Mouse (Mus musculus): Measurements from ENCODE around the gene Gpr84.

Gpr84 gene

DNA sequence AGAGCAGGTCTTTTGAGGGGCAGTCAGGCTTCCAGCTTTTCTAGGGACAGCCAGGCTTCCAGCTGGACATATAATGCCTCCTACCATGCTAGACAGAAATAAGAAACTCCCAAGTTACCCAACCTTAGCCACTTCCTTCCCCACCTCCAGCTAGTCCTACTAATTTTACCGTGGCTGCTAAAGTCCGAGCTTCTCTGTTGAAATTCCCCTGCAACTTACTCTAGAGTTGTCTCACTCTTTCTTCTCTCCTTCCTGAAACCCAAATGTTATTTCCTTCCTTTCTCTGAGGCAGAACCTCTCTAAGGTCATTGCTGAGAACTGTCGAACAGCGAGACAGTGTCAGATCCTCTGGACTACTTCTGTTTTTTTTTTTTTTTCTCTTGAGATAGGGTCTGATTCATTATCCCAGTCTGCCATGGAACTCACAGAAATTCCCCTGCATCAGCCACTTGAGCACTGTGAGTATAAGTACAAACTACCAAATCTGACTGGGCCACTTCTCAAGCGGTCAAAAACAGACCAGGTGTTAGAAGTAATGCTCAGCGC is at the start of gene Gpr84:
Gene Gpr84 (minus strand): TSS at position 248 of the 546 bp plus-strand sequence.
- DNase-seq (ENCODE audit: low read depth): peak; percentile 80

DNA sequence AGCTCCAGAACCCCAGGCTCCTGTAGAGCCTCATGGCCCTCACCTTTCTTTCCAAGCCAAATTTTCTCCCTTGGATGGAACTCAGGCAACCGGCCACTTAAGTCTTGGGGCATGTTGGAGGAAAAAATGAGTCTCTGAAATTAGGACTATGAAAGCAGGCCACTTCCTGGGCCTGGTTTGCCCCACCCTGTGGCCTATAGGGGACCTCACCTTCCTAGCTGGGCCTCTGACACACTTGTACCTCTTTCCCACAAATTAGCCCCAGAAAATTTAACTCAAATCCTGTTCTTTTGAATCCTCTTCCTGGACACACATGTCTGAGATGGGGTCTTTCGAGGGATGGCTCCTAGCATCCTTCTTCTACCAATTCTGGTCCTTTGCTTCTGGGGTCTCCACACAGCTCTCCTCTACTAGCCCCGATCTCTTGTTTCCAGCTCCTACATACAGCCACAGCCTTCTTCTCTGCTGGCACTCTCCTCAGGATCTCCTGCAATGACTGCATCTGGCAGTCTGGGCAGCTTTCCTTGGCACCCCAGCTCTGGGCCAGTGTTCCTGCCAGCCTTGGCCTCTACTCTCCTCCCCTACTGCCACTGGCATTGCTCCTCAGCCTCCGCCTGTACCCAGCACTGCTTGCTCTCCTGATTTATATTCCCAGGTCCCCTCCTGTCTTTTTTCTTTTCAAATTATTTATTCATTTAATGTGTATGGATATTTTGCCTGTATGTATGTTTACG is 49.6 kb upstream of the Gpr84 start:
- peak; percentile 26 for DNase-seq (ENCODE audit: low read depth)

- DNase-seq (ENCODE audit: low read depth): no peak
These were observed 48.7 kb upstream of the Gpr84 start for GRCm38 (mm10) chr15:103359122-103359510.

GRCm38 (mm10) chr15:103358278-103359121 is 48.1 kb upstream of the Gpr84 start:
- peak; percentile 93 for DNase-seq (ENCODE audit: low read depth)

DNA sequence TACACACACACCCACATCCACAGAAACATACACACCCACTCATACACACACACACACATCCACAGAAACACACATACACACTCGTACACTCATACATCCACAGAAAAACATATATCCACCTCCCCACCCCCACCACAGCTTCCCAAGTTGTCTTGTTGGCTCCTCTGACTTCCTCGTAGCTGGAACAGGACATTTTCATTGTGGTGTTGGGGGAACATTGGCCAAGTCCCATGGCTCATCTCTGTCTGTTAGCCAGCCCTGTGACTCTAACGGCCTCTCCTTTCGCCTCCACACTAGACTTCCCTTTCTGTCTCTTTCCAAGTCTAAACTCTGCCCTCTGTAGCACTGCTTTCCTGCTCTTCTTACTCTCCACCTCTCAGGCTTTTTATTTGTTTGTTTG is 47.4 kb upstream of the Gpr84 start:
- no peak for DNase-seq (ENCODE audit: low read depth)

- no peak for DNase-seq (ENCODE audit: low read depth)
These were observed 45.7 kb upstream of the Gpr84 start for GRCm38 (mm10) chr15:103356130-103356529.

DNA sequence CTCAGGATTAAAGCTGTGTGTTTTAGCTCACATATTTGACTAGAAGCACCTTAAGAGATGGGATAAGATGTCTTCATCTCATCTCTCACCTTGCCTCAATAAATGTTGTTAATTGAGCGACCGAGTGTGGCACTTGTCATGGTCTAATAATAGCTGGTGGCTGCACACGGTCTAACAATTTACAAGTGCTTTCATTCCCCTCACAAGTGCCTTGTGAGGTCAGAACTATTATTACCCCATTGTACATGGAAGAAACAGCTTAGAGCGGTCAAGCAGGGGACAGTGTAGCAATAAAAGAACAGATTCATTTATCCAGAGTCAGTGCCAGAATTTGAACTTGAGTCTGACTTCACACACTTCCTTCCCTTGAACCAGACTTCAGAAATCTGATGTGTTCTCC is 45.0 kb upstream of the Gpr84 start:
- DNase-seq (ENCODE audit: low read depth): no peak

DNA sequence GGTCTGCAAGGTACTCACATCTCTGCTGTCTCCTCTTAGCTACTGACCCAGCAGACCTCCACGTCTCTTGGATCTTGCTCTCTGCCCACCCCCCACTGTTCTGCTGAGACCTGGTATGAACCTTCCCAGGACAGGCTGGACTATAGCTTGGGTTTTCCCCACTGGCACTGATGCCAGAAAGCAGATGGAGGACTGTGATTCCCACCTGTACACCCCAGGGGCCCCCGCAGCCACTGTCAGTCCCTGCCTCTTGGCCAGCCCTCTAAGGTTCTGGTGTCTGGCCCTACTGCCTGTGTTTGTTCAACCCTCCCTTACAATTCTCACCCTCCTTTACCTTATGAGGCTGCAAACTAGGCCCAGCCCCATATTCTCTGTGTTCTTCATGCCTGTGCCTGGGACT is 44.3 kb upstream of the Gpr84 start:
- no peak for DNase-seq (ENCODE audit: low read depth)

GRCm38 (mm10) chr15:103353511-103354256 is 43.3 kb upstream of the Gpr84 start:
- no peak for DNase-seq (ENCODE audit: low read depth)

- DNase-seq (ENCODE audit: low read depth): peak; percentile 69
These were observed 42.4 kb upstream of the Gpr84 start for GRCm38 (mm10) chr15:103352856-103353255.

DNA sequence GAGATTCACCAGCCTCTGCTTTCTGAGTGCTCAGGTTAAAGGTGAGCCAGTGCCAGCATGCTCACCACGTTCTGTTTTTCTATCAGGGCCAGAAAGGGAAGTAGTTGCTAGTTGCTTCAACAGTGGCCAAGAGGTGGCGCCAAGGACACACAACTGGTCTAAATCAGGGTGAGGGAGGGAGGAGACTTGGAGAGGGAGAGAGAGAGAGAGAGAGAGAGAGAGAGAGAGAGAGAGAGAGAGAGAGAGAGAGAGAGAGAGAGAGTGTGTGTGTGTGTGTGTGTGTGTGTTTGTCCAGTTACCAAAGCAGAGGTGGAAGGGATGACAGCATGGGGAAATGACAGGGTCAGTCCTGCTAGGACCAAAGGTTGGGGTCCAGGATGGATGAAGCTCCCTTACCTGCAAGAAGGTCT is 36.9 kb upstream of the Gpr84 start:
- peak; percentile 91 for DNase-seq (ENCODE audit: low read depth)

DNA sequence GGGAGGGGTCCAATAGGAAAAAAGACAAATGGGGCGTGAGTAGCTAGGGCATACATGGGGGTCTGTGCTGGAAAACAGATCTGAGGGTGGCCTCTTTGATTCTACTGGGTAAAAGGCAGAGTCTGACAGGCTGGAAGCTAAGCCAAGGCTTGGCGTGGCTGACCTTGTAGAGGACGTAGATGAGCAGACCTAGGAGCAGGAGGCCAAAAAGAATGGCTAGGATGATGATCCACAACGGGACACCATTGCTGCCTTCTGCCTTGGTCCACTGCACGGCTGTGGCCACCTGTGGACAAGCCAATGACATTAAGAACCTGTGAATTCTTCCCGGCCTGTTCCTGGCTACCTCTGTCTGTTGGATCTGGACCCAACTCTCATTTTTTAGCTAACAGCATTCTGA is 35.4 kb upstream of the Gpr84 start:
- DNase-seq (ENCODE audit: low read depth): no peak

- DNase-seq (ENCODE audit: low read depth): no peak
These were observed 33.1 kb upstream of the Gpr84 start for GRCm38 (mm10) chr15:103343556-103343955.

GRCm38 (mm10) chr15:103343008-103343407 is 32.6 kb upstream of the Gpr84 start:
- no peak for DNase-seq (ENCODE audit: low read depth)

GRCm38 (mm10) chr15:103342415-103342814 is 32.0 kb upstream of the Gpr84 start:
- DNase-seq (ENCODE audit: low read depth): peak; percentile 91

DNA sequence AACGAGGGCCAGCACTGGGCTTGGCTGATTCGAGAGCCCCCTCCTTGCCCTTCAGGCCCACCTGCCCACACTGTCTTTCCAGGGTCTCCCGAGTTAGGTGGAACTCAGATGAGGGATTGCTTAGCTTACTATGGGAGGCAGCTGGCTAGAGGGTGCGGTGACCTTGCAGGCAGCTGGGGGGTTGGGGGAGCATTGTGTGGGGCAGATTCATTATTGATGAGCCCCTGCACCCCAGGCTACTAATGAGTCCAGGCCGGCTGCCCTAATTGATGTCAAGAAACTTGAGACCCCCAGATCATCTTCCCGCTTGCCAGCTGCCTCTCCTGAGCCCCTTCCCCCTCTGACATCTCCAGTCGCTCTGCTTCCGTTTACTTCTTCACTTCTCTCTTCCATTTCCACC is 31.1 kb upstream of the Gpr84 start:
- no peak for DNase-seq (ENCODE audit: low read depth)

- DNase-seq (ENCODE audit: low read depth): no peak
These were observed 30.4 kb upstream of the Gpr84 start for GRCm38 (mm10) chr15:103340786-103341185.

GRCm38 (mm10) chr15:103339961-103340337 is 29.5 kb upstream of the Gpr84 start, which contains the start of gene Zfp385a:
Zfp385a (minus strand) TSS chr15:103340093.
- DNase-seq (ENCODE audit: low read depth): peak; percentile 58

DNA sequence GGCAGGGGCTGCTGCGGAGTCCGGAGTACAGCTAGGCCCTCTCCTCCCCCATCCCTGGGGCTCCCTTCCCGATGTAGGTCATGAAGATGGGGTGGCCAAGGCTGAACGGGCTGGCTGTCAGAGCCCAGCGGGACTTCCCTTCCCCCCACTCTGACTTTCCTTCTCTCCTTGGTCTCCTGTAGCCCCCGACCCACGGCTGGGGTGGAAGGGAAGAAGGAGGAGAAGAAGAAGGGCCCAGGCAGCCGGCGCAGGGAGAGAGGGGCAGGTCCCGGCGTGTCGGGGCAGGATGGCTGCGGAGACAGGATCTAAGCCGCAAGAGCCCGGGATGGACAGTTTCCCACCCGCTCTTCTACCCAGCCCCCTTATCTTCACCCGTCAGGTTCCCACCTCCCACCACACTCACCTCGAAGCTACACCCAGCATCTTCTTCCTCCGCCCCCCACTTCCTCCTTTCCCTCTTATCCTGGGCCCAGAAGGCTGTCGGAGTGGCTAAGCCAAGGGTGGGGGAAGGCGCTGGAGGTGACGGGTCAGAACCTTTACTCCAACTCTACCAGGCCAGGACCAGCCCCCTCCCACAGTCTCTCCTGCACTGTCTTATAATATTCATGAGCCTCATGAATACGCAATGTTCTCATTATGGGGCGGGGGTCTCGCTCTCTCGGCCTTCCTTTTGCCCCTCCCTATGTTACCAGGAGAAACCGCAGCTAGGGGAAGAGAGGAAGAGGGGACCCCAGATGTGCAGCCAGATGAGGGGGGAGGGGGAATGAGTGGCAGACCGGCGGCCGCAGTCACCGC is 29.0 kb upstream of the Gpr84 start:
- peak; percentile 81 for DNase-seq (ENCODE audit: low read depth)

- DNase-seq (ENCODE audit: low read depth): no peak
These were observed 28.4 kb upstream of the Gpr84 start for GRCm38 (mm10) chr15:103338829-103339165.

- DNase-seq (ENCODE audit: low read depth): no peak
These were observed 26.7 kb upstream of the Gpr84 start for GRCm38 (mm10) chr15:103336996-103337667.
